Mouse (Mus musculus): ENCODE measurements at regions not wholly inside any gene's neighbourhood (a gene's known extent, or its start where the extent isn't known, plus 50 kb on each side); places are given as distances from the start of the nearest gene placed in this dataset.

DNA sequence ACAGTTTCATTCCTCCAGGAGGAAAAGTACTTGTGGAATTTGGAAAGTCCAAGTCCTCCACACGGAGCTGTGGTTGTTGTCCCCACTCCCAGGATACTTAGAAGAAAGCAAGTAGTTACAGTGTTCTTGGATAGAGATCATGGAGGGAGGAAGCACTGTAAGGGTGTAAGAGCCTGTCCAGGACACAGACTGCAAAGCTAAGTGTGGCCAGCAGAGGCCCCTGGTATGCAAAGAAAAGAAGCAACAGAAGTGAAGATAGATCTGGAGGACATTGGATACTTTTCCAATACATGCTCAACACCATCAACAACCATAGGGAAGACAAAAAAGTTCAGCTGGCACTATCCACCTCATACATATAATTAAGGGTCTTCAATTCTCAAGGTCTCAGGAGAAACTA, 197.4 kb downstream of the Meis1 start:
- no peaks in the 10 kb centered on the region for H3K36me3 ChIP-seq (ENCODE audit: insufficient read depth, low read length)
- no peaks in the 10 kb centered on the region for H3K27me3 ChIP-seq (ENCODE audit: insufficient read depth, low read length)
- no peak overlapping the region for H3K9ac ChIP-seq (replicated peaks; ENCODE audit: low read length)
- no peaks in the 10 kb centered on the region for H3K9me3 ChIP-seq (ENCODE audit: low read length)
- H3K4me1 ChIP-seq (ENCODE audit: insufficient read depth, low read length), result no peaks in the 10 kb centered on the region
- no peak overlapping the region for H3K4me3 ChIP-seq (ENCODE audit: low read length)
- no peak for ATAC-seq (ENCODE audit: low FRiP score, low TSS enrichment)
- 38% methylated on average over 1 of the region's 1 CpGs for WGBS
- no peak overlapping the region for H3K4me2 ChIP-seq (replicated peaks; ENCODE audit: low read depth, low read length)
- H3K27ac ChIP-seq (ENCODE audit: low read length), result no peak overlapping the region

DNA sequence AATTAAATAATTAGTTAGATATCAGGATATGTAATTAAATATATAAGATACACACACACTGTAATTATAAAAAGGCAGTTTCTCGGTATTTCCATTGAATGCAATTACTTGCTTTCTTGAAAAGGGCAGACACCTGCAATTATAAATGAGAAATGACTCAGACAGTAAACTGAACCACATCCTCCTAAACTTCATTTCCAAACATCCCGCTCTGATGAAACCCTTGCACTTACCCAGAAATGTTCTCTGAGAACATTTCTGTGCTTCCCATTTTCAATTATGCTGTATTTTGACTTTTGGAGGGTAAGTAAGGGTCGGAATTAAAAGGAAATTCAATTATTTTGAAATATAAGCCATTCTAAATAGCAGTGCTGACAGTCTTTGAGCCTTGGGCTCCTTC, 204.7 kb downstream of the Meis1 start:
- Histone ChIP-seq H3K9ac (replicated peaks; ENCODE audit: low read length) (no peak overlapping the region), H3K4me2 (replicated peaks; ENCODE audit: low read depth, low read length) (no peak overlapping the region), H3K27ac (ENCODE audit: low read length) (no peak overlapping the region), H3K4me1 (ENCODE audit: insufficient read depth, low read length) (no peaks in the 10 kb centered on the region), H3K4me3 (ENCODE audit: low read length) (no peak overlapping the region), H3K9me3 (ENCODE audit: low read length) (no peaks in the 10 kb centered on the region), H3K36me3 (ENCODE audit: insufficient read depth, low read length) (no peaks in the 10 kb centered on the region), H3K27me3 (ENCODE audit: insufficient read depth, low read length) (no peaks in the 10 kb centered on the region)
- WGBS, result 90% methylated on average over 3 of the region's 3 CpGs
- ATAC-seq (ENCODE audit: low FRiP score, low TSS enrichment), result no peak

DNA sequence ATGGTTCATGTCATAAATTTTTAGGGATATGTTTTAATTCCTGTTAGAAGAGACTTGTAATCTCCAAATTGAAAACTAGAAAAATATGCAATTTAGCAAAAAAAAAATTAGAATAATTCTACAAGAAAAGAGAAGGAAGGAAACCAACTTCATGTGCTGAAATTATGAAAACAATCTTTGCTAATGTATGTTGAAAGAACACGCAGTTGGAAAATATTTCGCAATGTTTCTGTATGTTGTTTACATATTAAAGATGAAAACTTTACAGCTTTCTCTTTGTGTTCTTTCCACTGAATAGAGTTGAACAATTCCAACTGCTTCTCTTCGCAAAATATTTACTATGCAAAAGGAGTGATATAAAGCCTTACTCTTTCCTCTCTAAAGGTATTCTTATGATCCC, 251.3 kb downstream of the Meis1 start:
- Histone ChIP-seq H3K4me2 (replicated peaks; ENCODE audit: low read depth, low read length) (no peak overlapping the region), H3K27me3 (ENCODE audit: insufficient read depth, low read length) (no peaks in the 10 kb centered on the region), H3K9ac (replicated peaks; ENCODE audit: low read length) (no peak overlapping the region), H3K4me1 (ENCODE audit: insufficient read depth, low read length) (no peaks in the 10 kb centered on the region; the same call in 1 of the 2 replicates), H3K9me3 (ENCODE audit: low read length) (no peaks in the 10 kb centered on the region), H3K27ac (ENCODE audit: low read length) (no peak overlapping the region), H3K4me3 (ENCODE audit: low read length) (no peak overlapping the region), H3K36me3 (ENCODE audit: insufficient read depth, low read length) (no peaks in the 10 kb centered on the region)
- no peak for ATAC-seq (ENCODE audit: low FRiP score, low TSS enrichment)
- 93% methylated on average over 3 of the region's 3 CpGs for WGBS

DNA sequence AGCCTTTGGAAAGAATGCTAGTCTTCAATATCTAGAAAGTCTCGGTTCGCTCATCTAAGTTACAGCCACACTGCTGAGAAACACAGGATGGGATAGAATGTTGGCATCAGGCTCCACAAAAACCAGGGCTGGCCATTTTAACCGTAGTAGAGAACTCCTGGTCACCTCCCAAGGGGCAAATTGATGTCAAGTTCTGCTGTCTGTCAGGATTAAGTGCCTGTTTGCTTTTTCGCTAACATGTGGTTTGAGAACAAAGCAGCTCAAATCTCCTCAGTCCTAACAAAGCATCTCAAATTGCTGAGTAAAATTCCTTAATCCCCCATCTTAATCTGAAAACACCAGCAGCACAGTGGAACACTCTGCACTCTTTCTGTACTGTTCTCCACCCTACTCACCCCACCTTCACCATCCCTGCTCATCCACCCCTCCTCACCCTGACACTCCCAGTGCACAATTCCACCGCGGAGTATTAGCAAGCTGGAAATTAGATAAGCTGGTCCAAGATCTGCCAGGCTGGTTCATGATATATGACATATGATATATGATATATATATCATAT, 252.2 kb downstream of the Meis1 start:
- no peaks in the 10 kb centered on the region for H3K9me3 ChIP-seq (ENCODE audit: low read length)
- no peak overlapping the region for H3K9ac ChIP-seq (replicated peaks; ENCODE audit: low read length)
- no peak overlapping the region for H3K4me3 ChIP-seq (ENCODE audit: low read length)
- 56% methylated on average over 6 of the region's 6 CpGs for WGBS
- no peaks in the 10 kb centered on the region for H3K36me3 ChIP-seq (ENCODE audit: insufficient read depth, low read length)
- ATAC-seq (ENCODE audit: low FRiP score, low TSS enrichment), result no peak
- no peaks in the 10 kb centered on the region; the same call in 1 of the 2 replicates for H3K4me1 ChIP-seq (ENCODE audit: insufficient read depth, low read length)
- H3K4me2 ChIP-seq (replicated peaks; ENCODE audit: low read depth, low read length), result no peak overlapping the region
- H3K27ac ChIP-seq (ENCODE audit: low read length), result no peak overlapping the region
- no peaks in the 10 kb centered on the region for H3K27me3 ChIP-seq (ENCODE audit: insufficient read depth, low read length)

DNA sequence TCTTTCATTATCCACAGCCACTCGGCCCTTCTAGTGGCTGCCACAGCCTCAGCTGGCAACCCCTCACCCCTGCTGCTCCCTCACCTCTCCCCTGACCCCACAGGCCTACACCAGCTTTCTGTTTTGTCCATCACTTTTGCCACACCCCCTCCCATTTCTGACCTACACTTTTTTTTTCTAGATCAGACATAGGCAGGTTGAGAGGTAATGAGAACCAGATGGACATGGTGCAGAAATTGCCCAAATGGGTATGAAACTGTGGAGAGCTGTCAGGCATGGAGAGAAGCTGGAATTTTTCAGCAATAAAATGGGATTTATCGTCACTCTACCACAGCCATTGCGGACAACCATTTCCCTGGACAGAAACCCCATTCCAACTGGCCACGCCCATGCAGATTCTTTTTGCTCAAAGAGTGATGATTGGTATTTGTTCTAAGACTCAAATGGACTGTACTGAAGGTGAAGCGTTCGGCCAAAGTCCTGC, 260.2 kb downstream of the Meis1 start:
- Histone ChIP-seq H3K27me3 (ENCODE audit: insufficient read depth, low read length) (no peaks in the 10 kb centered on the region), H3K9ac (replicated peaks; ENCODE audit: low read length) (no peak overlapping the region), H3K27ac (ENCODE audit: low read length) (no peak overlapping the region), H3K36me3 (ENCODE audit: insufficient read depth, low read length) (no peaks in the 10 kb centered on the region), H3K4me2 (replicated peaks; ENCODE audit: low read depth, low read length) (no peak overlapping the region), H3K4me3 (ENCODE audit: low read length) (no peak overlapping the region), H3K9me3 (ENCODE audit: low read length) (no peaks in the 10 kb centered on the region), H3K4me1 (ENCODE audit: insufficient read depth, low read length) (0 out of 2 replicates have a peak, but pooled peaks cover 2% of the 10 kb centered on the region)
- no peak for ATAC-seq (ENCODE audit: low FRiP score, low TSS enrichment)
- WGBS, result 52% methylated on average over 6 of the region's 6 CpGs

DNA sequence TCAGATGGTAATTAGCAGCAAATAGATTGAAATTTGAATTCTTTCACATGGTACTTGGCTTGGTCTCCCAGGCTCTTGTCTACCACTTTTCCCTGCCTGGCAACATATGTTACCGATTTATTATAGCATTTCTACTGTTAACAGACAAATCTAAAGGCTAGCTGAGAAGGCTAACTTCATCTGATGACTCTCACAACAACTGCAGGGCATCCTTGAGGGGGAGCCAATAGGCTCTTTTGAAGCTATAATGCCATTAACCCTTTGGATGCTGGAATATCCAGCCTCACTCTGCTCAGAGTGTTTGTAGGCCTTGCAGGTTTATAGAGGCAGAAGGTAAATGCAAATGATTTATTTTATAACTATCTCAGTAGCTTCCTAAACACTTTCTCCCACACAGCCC, 262.2 kb downstream of the Meis1 start:
- Histone ChIP-seq H3K27ac (ENCODE audit: low read length) (no peak overlapping the region), H3K9ac (replicated peaks; ENCODE audit: low read length) (no peak overlapping the region; the same call in 1 of the 2 replicates), H3K4me1 (ENCODE audit: insufficient read depth, low read length) (peaks cover 9% of the 10 kb centered on the region; the same call in 1 of the 2 replicates), H3K27me3 (ENCODE audit: insufficient read depth, low read length) (no peaks in the 10 kb centered on the region), H3K9me3 (ENCODE audit: low read length) (no peaks in the 10 kb centered on the region), H3K4me2 (replicated peaks; ENCODE audit: low read depth, low read length) (no peak overlapping the region), H3K36me3 (ENCODE audit: insufficient read depth, low read length) (no peaks in the 10 kb centered on the region), H3K4me3 (ENCODE audit: low read length) (no peak overlapping the region)
- no peak for ATAC-seq (ENCODE audit: low FRiP score, low TSS enrichment)
- 42% methylated on average over 1 of the region's 1 CpGs for WGBS

DNA sequence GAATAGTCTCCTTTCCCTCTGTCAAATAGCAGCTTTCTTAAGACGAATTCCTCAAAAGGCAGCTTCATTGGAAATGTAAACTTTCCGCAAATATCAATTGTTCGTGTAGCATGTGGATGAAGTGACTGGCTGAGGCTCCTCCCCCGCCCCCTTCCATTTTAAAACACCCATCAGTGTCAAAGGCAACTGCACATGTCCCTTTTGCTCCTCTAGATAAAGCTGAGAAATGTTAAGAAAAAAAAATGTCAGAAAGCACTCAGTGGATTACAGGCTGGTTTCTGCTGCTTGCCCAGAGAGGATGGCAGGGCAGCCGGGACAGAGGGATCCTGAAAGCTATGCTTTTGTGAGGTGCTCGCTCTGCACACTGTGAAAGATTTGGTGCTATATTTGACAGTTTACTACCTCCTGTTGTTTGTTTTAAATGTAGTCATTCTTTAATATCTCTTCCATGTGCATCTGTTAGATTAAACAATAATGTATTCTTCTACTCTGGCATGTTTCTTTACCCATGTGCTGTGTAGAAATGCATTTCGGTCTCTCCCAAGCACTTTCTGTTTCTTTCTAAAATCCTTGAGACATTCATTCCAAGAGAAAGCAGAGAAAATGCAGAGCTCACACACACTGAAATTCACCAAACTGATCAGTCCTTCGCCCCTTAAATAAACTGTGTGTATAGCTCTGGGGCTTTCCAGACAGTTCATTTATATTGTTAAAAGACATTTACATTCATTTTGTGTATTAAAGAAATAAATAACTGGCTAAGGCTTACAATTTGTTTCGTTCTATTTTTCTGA, 263.9 kb downstream of the Meis1 start:
- H3K4me2 ChIP-seq (replicated peaks; ENCODE audit: low read depth, low read length), result peak overlapping the region; percentile 42
- no peaks in the 10 kb centered on the region for H3K9me3 ChIP-seq (ENCODE audit: low read length)
- no peak for ATAC-seq (ENCODE audit: low FRiP score, low TSS enrichment)
- H3K36me3 ChIP-seq (ENCODE audit: insufficient read depth, low read length), result no peaks in the 10 kb centered on the region
- peak overlapping the region; percentile 88 for H3K27ac ChIP-seq (ENCODE audit: low read length)
- H3K4me3 ChIP-seq (ENCODE audit: low read length), result no peak overlapping the region
- H3K9ac ChIP-seq (replicated peaks; ENCODE audit: low read length), result peak overlapping the region; percentile 45; the same call in 1 of the 2 replicates
- no peaks in the 10 kb centered on the region for H3K27me3 ChIP-seq (ENCODE audit: insufficient read depth, low read length)
- WGBS, result 40% methylated on average over 9 of the region's 9 CpGs
- H3K4me1 ChIP-seq (ENCODE audit: insufficient read depth, low read length), result peaks cover 13% of the 10 kb centered on the region

DNA sequence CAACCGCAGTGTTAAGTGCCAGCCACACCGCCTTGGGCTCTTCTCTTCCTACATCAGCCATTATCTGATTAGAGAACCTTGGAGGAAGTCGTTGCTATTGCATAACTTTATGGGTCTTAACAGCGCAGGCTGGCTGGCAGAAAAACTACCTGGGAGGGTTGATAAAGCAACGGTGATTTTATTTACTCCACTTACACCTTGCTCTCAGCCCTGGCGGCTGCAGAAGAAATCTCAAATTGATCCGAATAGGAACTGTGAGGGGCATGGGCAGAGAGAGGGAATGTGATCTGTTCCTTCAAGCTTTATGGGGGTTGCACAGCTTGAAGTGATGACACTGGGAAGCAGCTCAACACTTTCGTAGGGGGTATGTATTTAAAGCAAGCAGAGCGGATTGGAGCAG, 264.9 kb downstream of the Meis1 start:
- no peaks in the 10 kb centered on the region for H3K27me3 ChIP-seq (ENCODE audit: insufficient read depth, low read length)
- peaks cover 20% of the 10 kb centered on the region for H3K4me1 ChIP-seq (ENCODE audit: insufficient read depth, low read length)
- peak overlapping the region; percentile 88 for H3K27ac ChIP-seq (ENCODE audit: low read length)
- 6% methylated on average over 9 of the region's 9 CpGs for WGBS
- H3K9ac ChIP-seq (replicated peaks; ENCODE audit: low read length), result peak overlapping the region; percentile 55
- peak overlapping the region; percentile 42 for H3K4me2 ChIP-seq (replicated peaks; ENCODE audit: low read depth, low read length)
- H3K9me3 ChIP-seq (ENCODE audit: low read length), result no peaks in the 10 kb centered on the region
- ATAC-seq (ENCODE audit: low FRiP score, low TSS enrichment), result no peak
- no peaks in the 10 kb centered on the region for H3K36me3 ChIP-seq (ENCODE audit: insufficient read depth, low read length)
- 0 out of 2 replicates have a peak overlapping the region, but pooled peaks have one; percentile 7 for H3K4me3 ChIP-seq (ENCODE audit: low read length)

DNA sequence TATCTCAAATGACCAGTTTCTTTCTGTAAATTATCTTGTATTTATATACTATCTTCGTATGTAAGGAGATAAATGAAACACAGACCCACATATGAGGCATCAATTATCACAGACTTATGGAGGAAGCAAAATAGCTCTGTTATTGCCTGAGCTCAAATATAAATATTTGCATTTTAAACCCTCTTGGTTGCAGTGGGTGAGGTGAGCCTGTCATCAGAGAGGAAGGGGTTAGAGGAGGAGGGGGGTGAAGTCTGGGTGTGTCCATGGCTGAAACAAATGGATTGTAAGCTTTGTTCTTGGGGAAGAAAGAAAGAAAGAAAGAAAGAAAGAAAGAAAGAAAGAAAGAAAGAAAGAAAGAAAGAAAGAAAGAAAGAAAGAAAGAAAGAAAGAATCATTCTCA, 265.5 kb downstream of the Meis1 start:
- H3K4me2 ChIP-seq (replicated peaks; ENCODE audit: low read depth, low read length), result no peak overlapping the region
- H3K9me3 ChIP-seq (ENCODE audit: low read length), result no peaks in the 10 kb centered on the region
- no peak overlapping the region for H3K4me3 ChIP-seq (ENCODE audit: low read length)
- H3K4me1 ChIP-seq (ENCODE audit: insufficient read depth, low read length), result peaks cover 25% of the 10 kb centered on the region
- WGBS, result 48% methylated on average over 1 of the region's 1 CpGs
- no peak for ATAC-seq (ENCODE audit: low FRiP score, low TSS enrichment)
- H3K36me3 ChIP-seq (ENCODE audit: insufficient read depth, low read length), result no peaks in the 10 kb centered on the region
- H3K27me3 ChIP-seq (ENCODE audit: insufficient read depth, low read length), result no peaks in the 10 kb centered on the region
- no peak overlapping the region for H3K9ac ChIP-seq (replicated peaks; ENCODE audit: low read length)
- H3K27ac ChIP-seq (ENCODE audit: low read length), result no peak overlapping the region

DNA sequence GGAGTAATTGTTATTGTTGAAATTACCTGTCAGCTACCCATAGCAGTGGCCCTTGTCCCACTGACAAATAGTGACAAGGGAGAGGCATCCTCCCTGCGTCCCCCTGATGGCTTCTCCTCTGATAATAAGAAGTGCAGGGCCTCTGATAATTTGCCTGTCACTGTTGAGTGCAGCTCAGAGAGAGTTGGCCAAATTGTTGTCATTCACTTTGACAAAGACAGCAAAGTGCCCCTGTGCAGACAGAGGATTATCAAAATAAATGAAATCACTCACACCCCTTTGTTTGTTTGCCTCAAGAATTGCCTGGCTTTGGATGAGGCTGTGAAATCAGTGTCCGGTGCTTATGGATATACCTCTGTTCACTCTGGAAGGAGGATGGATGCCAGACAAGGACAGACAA, 266.3 kb downstream of the Meis1 start:
- Histone ChIP-seq H3K4me3 (ENCODE audit: low read length) (no peak overlapping the region), H3K4me1 (ENCODE audit: insufficient read depth, low read length) (peaks cover 32% of the 10 kb centered on the region), H3K36me3 (ENCODE audit: insufficient read depth, low read length) (no peaks in the 10 kb centered on the region), H3K27me3 (ENCODE audit: insufficient read depth, low read length) (no peaks in the 10 kb centered on the region), H3K4me2 (replicated peaks; ENCODE audit: low read depth, low read length) (no peak overlapping the region), H3K9me3 (ENCODE audit: low read length) (no peaks in the 10 kb centered on the region), H3K27ac (ENCODE audit: low read length) (peak overlapping the region; percentile 57; the same call in 1 of the 2 replicates), H3K9ac (replicated peaks; ENCODE audit: low read length) (no peak overlapping the region)
- WGBS, result 46% methylated on average over 2 of the region's 2 CpGs
- ATAC-seq (ENCODE audit: low FRiP score, low TSS enrichment), result no peak

All from kidney, embryonic 16.5 days (tissue).